Mouse (Mus musculus): Measurements from ENCODE around the gene Olfr414. TPM values are rescaled to one million over a fixed set of nuclear protein-coding genes. Genes with fewer than 3 reads are reported as not detected.

Olfr414 gene
- polyA plus RNA-seq, 1 experiment from 2014 or later, result not detected

DNA sequence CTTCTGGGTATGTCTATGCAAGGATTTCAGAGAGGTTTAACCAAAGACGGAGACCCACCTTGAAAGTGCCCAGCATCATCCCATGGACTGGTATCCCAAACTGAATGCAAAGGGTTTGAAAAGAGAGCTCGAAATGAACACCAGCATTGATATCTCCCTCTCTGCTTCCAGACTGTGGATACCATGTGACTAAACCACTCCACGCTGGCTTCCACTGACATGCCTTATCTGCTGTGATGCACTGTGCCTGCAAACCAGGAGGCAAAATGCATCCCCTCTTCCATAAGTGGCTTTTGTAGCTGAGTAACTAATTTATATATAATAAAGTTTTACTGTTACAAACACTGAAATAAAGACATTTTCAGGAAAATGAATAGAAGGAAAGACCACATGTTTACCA lies 41.5 kb downstream of the Olfr414 start:
- H3K9ac ChIP-seq (ENCODE audit: low read length), result no peak overlapping the region
- no peak overlapping the region for H3K27ac ChIP-seq (ENCODE audit: low read depth, low read length)
- ATAC-seq (replicated peaks; ENCODE audit: low FRiP score), result no peak
- no peaks in the 10 kb centered on the region for H3K4me1 ChIP-seq (replicated peaks; ENCODE audit: control insufficient read depth, insufficient read depth, low read length)
- no peak overlapping the region for H3K4me2 ChIP-seq (ENCODE audit: low read depth, low read length, severe bottlenecking)
- no peak overlapping the region for H3K4me3 ChIP-seq (ENCODE audit: low read depth, low read length)
- H3K27me3 ChIP-seq (ENCODE audit: control insufficient read depth, insufficient read depth, low read length), result no peaks in the 10 kb centered on the region
- H3K9me3 ChIP-seq (ENCODE audit: control insufficient read depth, low read length), result no peaks in the 10 kb centered on the region
- DNase-seq (ENCODE audit: low spot score), result no peak
- H3K36me3 ChIP-seq (ENCODE audit: control insufficient read depth, insufficient read depth, low read length), result no peaks in the 10 kb centered on the region
- WGBS, result 91% methylated on average over 3 of the region's 3 CpGs

DNA sequence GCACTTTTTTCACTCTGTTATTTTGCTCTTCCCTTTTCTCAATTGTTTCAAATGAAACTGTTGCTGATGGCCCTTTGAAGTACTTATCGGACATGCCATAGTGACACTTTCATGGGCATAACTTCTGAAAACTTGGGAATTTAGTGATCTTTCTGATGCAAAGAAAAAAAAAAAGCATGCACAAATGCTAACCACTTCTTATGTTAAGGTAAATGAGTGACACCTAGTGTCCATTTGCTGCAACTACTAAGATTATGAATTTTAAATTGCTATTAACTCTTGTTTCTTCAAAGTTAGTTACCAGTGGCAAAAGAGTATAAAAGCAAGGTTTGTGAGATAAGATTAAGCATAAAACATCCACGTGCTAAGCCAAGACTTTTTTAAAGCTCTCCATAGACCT lies 42.4 kb downstream of the Olfr414 start:
- Histone ChIP-seq H3K36me3 (ENCODE audit: control insufficient read depth, insufficient read depth, low read length) (no peaks in the 10 kb centered on the region), H3K27ac (ENCODE audit: low read depth, low read length) (no peak overlapping the region), H3K9me3 (ENCODE audit: control insufficient read depth, low read length) (no peaks in the 10 kb centered on the region), H3K4me1 (replicated peaks; ENCODE audit: control insufficient read depth, insufficient read depth, low read length) (no peaks in the 10 kb centered on the region), H3K4me2 (ENCODE audit: low read depth, low read length, severe bottlenecking) (no peak overlapping the region), H3K4me3 (ENCODE audit: low read depth, low read length) (no peak overlapping the region), H3K27me3 (ENCODE audit: control insufficient read depth, insufficient read depth, low read length) (no peaks in the 10 kb centered on the region), H3K9ac (ENCODE audit: low read length) (no peak overlapping the region)
- DNase-seq (ENCODE audit: low spot score), result no peak
- no peak for ATAC-seq (replicated peaks; ENCODE audit: low FRiP score)
- WGBS, result 45% methylated on average over 2 of the region's 2 CpGs

DNA sequence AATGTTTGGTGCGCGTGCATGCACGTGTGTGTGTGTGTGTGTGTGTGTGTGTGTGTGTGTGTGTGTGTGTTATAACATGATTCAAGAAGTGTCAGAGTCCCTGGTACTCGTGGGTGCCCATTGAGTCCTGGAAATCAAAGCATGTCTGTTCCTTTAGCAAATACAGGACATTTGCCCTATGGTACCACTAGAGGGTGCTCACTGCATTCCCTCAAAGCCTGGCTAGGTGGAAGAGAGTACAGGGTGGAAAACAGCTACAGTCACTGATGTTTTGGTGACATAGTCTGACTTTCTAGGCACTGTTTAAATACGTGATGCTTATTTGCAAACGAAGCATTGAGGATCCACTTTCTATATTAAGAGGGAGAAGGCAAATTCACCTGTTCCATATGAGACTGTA lies 45.9 kb downstream of the Olfr414 start:
- H3K27ac ChIP-seq (ENCODE audit: low read depth, low read length), result no peak overlapping the region
- H3K4me2 ChIP-seq (ENCODE audit: low read depth, low read length, severe bottlenecking), result no peak overlapping the region
- no peak overlapping the region for H3K9ac ChIP-seq (ENCODE audit: low read length)
- no peaks in the 10 kb centered on the region for H3K9me3 ChIP-seq (ENCODE audit: control insufficient read depth, low read length)
- H3K4me1 ChIP-seq (replicated peaks; ENCODE audit: control insufficient read depth, insufficient read depth, low read length), result no peaks in the 10 kb centered on the region
- 6% methylated on average over 6 of the region's 6 CpGs for WGBS
- H3K27me3 ChIP-seq (ENCODE audit: control insufficient read depth, insufficient read depth, low read length), result no peaks in the 10 kb centered on the region
- H3K4me3 ChIP-seq (ENCODE audit: low read depth, low read length), result no peak overlapping the region
- peak; percentile 75 for ATAC-seq (replicated peaks; ENCODE audit: low FRiP score)
- DNase-seq (ENCODE audit: low spot score), result peak; percentile 53
- H3K36me3 ChIP-seq (ENCODE audit: control insufficient read depth, insufficient read depth, low read length), result no peaks in the 10 kb centered on the region

DNA sequence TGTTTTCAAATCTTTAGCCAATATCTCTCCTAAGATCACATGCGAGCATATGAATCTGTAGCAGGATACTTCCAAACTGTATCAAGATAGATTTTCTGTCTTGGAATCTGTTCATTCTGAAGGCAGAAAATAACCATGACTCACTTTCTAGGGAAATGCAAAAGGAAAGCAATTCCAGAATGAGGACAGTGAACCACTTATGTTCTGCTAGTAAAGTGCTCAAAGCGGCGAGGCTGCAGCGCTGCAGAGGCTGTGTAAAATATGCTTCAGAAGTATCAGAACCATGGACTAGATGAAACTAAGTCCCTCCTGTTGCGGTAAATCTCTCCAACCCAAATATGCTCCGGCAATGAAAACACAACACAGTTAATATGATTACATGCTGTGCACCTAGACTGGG lies 58.7 kb downstream of the Olfr414 start:
- no peaks in the 10 kb centered on the region for H3K36me3 ChIP-seq (ENCODE audit: control insufficient read depth, insufficient read depth, low read length)
- ATAC-seq (replicated peaks; ENCODE audit: low FRiP score), result no peak
- H3K4me1 ChIP-seq (replicated peaks; ENCODE audit: control insufficient read depth, insufficient read depth, low read length), result no peaks in the 10 kb centered on the region
- no peaks in the 10 kb centered on the region for H3K9me3 ChIP-seq (ENCODE audit: control insufficient read depth, low read length)
- H3K27ac ChIP-seq (ENCODE audit: low read depth, low read length), result no peak overlapping the region
- H3K27me3 ChIP-seq (ENCODE audit: control insufficient read depth, insufficient read depth, low read length), result no peaks in the 10 kb centered on the region
- H3K9ac ChIP-seq (ENCODE audit: low read length), result no peak overlapping the region
- no peak for DNase-seq (ENCODE audit: low spot score)
- H3K4me3 ChIP-seq (ENCODE audit: low read depth, low read length), result no peak overlapping the region
- WGBS, result 91% methylated on average over 6 of the region's 6 CpGs
- no peak overlapping the region for H3K4me2 ChIP-seq (ENCODE audit: low read depth, low read length, severe bottlenecking)

Other genes with a start within 250 kb of the Olfr414 start
- not detected in 2 replicates for gene Olfr419, start 172.0 kb upstream of the Olfr414 start, polyA plus RNA-seq (2014; fragmentation: Nextera tagmentation; extraction: Ambion mirVana)
- not detected in 2 replicates for gene Mptx1, start 93.5 kb upstream of the Olfr414 start, polyA plus RNA-seq (2014; fragmentation: Nextera tagmentation; extraction: Ambion mirVana)
- gene Olfr417, start 58.9 kb upstream of the Olfr414 start, polyA plus RNA-seq (2014; fragmentation: Nextera tagmentation; extraction: Ambion mirVana), result not detected in 2 replicates
- not detected in 2 replicates for gene Olfr248, start 33.0 kb upstream of the Olfr414 start, polyA plus RNA-seq (2014; fragmentation: Nextera tagmentation; extraction: Ambion mirVana)
- not detected in 2 replicates for gene Olfr220, start 18.0 kb downstream of the Olfr414 start, polyA plus RNA-seq (2014; fragmentation: Nextera tagmentation; extraction: Ambion mirVana)
- 5.5 and 8.0 TPM in 2 replicates for gene Fmn2, start 77.8 kb downstream of the Olfr414 start, polyA plus RNA-seq (2014; fragmentation: Nextera tagmentation; extraction: Ambion mirVana)

Data from forebrain, embryonic 11.5 days (tissue).